Mouse (Mus musculus) skeletal muscle tissue, postnatal 0 days (tissue): ENCODE data around the gene Tent4b. TPM values are rescaled to one million over a fixed set of nuclear protein-coding genes. Genes with fewer than 3 reads are reported as not detected.

Source experiments
- polyA plus RNA-seq: library from polyadenylated mRNA; unstranded; fragments of >200 nt; fragmentation: Nextera tagmentation; extraction: Ambion mirVana; gene quantifications from 2 replicates; pipeline ENCODE4 v1.2.1, GENCODE M21; 2015

Gene Tent4b
- 3.5 and 4.5 TPM in 2 replicates for polyA plus RNA-seq

DNA sequence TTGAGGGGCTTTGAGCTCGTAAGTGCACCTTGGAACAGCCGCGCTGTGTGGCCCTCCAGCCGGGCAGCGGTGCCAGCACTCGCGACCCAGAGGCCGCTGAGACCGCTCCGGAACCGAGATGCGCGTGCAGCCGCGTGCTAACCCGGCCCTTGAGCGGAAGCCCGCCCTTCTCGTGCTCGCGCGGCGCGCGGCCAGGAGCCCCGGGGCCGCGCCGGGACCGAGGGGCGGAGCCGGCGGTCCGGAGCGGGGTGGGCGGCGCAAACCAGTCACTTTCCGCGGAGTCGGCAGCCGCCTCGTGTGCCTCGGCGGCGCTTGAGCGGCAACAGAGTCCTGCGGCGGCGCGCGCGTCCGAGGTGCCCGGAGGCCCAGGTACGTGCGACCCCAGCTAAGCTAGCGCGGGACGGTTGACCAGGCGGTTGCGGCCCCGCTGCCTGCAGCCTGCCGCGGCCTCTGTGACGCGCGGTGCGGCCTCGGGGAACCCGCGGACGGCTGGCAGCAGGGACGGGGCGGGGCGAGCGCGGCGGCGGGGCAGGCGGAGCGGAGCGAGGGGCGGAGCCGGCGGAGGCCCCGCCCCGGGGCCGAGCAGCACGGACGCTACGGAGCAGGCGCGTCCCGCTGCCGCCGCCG lies at the start of gene Tent4b:
Gene Tent4b, plus strand, starts transcription at position 269 of the 627 bp plus-strand sequence.

GRCm38 (mm10) chr8:88272231-88273050 lies 73.4 kb downstream of the Tent4b start, which contains the start of gene Adcy7:
TSS of gene Adcy7 (plus strand) at chr8:88272403.

Other genes starting within 250 kb of the Tent4b start
- gene Zfp423, start 239.6 kb upstream of the Tent4b start, polyA plus RNA-seq = 7.1 and 8.1 TPM in 2 replicates
- 39.5 and 41.4 TPM in 2 replicates for gene Cnep1r1, start 80.4 kb upstream of the Tent4b start, polyA plus RNA-seq
- 24.0 and 25.6 TPM in 2 replicates for gene Heatr3, start 61.4 kb upstream of the Tent4b start, polyA plus RNA-seq
- 5.8 and 6.5 TPM in 2 replicates for gene Adcy7, start 73.2 kb downstream of the Tent4b start, polyA plus RNA-seq
- 43.5 and 47.2 TPM in 2 replicates for gene Brd7, start 163.0 kb downstream of the Tent4b start, polyA plus RNA-seq